Mouse (Mus musculus): ENCODE results near the gene Ptpre. TPM values are rescaled to one million over a fixed set of nuclear protein-coding genes. Genes with fewer than 3 reads are reported as not detected.
"Not testable (repeated sequence)": the region's sequence is repeated elsewhere in the genome, so short reads cannot be mapped to it uniquely, and the experiment has no call there.

The Ptpre gene
- polyA plus RNA-seq, 1 experiment from 2014 or later, result 2.2 TPM

- Histone ChIP-seq H3K9me3 (no peaks in the 10 kb centered on the region), H3K4me2 (no peak overlapping the region), H3K27ac (no peak overlapping the region), H3K27me3 (no peaks in the 10 kb centered on the region), H3K4me1 (replicated peaks) (no peaks in the 10 kb centered on the region), H3K36me3 (peaks cover 98% of the 10 kb centered on the region), H3K4me3 (replicated peaks) (no peak overlapping the region), H3K9ac (replicated peaks) (no peak overlapping the region)
- ATAC-seq (ENCODE audit: insufficient number of reproducible peaks, insufficient read depth, low FRiP score, low TSS enrichment, low read depth), result no peak
- WGBS, result 98% methylated on average over 4 of the region's 4 CpGs
Measured at GRCm38 (mm10) chr7:135696127-135696526, 158.8 kb downstream of the Ptpre start.

- not testable (repeated sequence) for H3K27ac ChIP-seq; H3K27me3 ChIP-seq; H3K9me3 ChIP-seq; H3K4me3 ChIP-seq (replicated peaks); ATAC-seq (ENCODE audit: insufficient number of reproducible peaks, insufficient read depth, low FRiP score, low TSS enrichment, low read depth); H3K9ac ChIP-seq (replicated peaks); H3K4me1 ChIP-seq (replicated peaks); H3K4me2 ChIP-seq
- 95% methylated on average over 5 of the region's 5 CpGs for WGBS
- H3K36me3 ChIP-seq, result peaks cover 98% of the 10 kb centered on the region
Measured at GRCm38 (mm10) chr7:135697021-135697740, 159.9 kb downstream of the Ptpre start.

GRCm38 (mm10) chr7:135698362-135698761 is 161.1 kb downstream of the Ptpre start:
- H3K36me3 ChIP-seq, result peaks cover 99% of the 10 kb centered on the region

GRCm38 (mm10) chr7:135699351-135699750 is 162.1 kb downstream of the Ptpre start:
- H3K4me1 ChIP-seq (replicated peaks); H3K4me2 ChIP-seq; H3K27me3 ChIP-seq; H3K9me3 ChIP-seq; H3K27ac ChIP-seq; H3K9ac ChIP-seq (replicated peaks); ATAC-seq (ENCODE audit: insufficient number of reproducible peaks, insufficient read depth, low FRiP score, low TSS enrichment, low read depth); H3K4me3 ChIP-seq (replicated peaks): not testable (repeated sequence)
- WGBS, result 94% methylated on average over 6 of the region's 6 CpGs
- peaks cover 100% of the 10 kb centered on the region for H3K36me3 ChIP-seq

More at GRCm38 (mm10) chr7:135698362-135698761, 161.1 kb downstream of the Ptpre start:
- Histone ChIP-seq H3K27ac (no peak overlapping the region), H3K9me3 (no peaks in the 10 kb centered on the region), H3K4me3 (replicated peaks) (no peak overlapping the region), H3K4me1 (replicated peaks) (no peaks in the 10 kb centered on the region), H3K9ac (replicated peaks) (no peak overlapping the region), H3K4me2 (no peak overlapping the region), H3K27me3 (no peaks in the 10 kb centered on the region)
- no peak for ATAC-seq (ENCODE audit: insufficient number of reproducible peaks, insufficient read depth, low FRiP score, low TSS enrichment, low read depth)
- WGBS, result 93% methylated on average over 2 of the region's 2 CpGs

GRCm38 (mm10) chr7:135703600-135704148 is 166.4 kb downstream of the Ptpre start:
- Histone ChIP-seq H3K36me3 (peaks cover 100% of the 10 kb centered on the region), H3K27ac (no peak overlapping the region)
- ATAC-seq (ENCODE audit: insufficient number of reproducible peaks, insufficient read depth, low FRiP score, low TSS enrichment, low read depth), result no peak

GRCm38 (mm10) chr7:135704251-135704650 is 167.0 kb downstream of the Ptpre start:
- Histone ChIP-seq H3K36me3 (peaks cover 100% of the 10 kb centered on the region), H3K27me3 (no peaks in the 10 kb centered on the region)
- no peak for ATAC-seq (ENCODE audit: insufficient number of reproducible peaks, insufficient read depth, low FRiP score, low TSS enrichment, low read depth)

More at GRCm38 (mm10) chr7:135703600-135704148, 166.4 kb downstream of the Ptpre start:
- WGBS, result 91% methylated on average over 9 of the region's 9 CpGs
- H3K4me2 ChIP-seq, result no peak overlapping the region
- H3K4me1 ChIP-seq (replicated peaks), result no peaks in the 10 kb centered on the region
- H3K27me3 ChIP-seq, result no peaks in the 10 kb centered on the region
- H3K9me3 ChIP-seq, result no peaks in the 10 kb centered on the region
- H3K4me3 ChIP-seq (replicated peaks), result no peak overlapping the region
- H3K9ac ChIP-seq (replicated peaks), result no peak overlapping the region

GRCm38 (mm10) chr7:135705083-135705482 is 167.8 kb downstream of the Ptpre start:
- H3K36me3 ChIP-seq, result peaks cover 98% of the 10 kb centered on the region
- ATAC-seq (ENCODE audit: insufficient number of reproducible peaks, insufficient read depth, low FRiP score, low TSS enrichment, low read depth), result no peak
- H3K9ac ChIP-seq (replicated peaks), result no peak overlapping the region
- no peak overlapping the region for H3K4me3 ChIP-seq (replicated peaks)
- H3K9me3 ChIP-seq, result no peaks in the 10 kb centered on the region
- no peak overlapping the region for H3K4me2 ChIP-seq
- no peaks in the 10 kb centered on the region for H3K27me3 ChIP-seq
- 93% methylated on average over 1 of the region's 1 CpGs for WGBS
- no peak overlapping the region for H3K27ac ChIP-seq
- no peaks in the 10 kb centered on the region for H3K4me1 ChIP-seq (replicated peaks)

More at GRCm38 (mm10) chr7:135704251-135704650, 167.0 kb downstream of the Ptpre start:
- Histone ChIP-seq H3K27ac (no peak overlapping the region), H3K4me1 (replicated peaks) (no peaks in the 10 kb centered on the region), H3K9me3 (no peaks in the 10 kb centered on the region), H3K4me3 (replicated peaks) (no peak overlapping the region), H3K4me2 (no peak overlapping the region), H3K9ac (replicated peaks) (no peak overlapping the region)
- 97% methylated on average over 8 of the region's 8 CpGs for WGBS

- Histone ChIP-seq H3K4me1 (replicated peaks) (no peaks in the 10 kb centered on the region), H3K9ac (replicated peaks) (no peak overlapping the region), H3K4me3 (replicated peaks) (no peak overlapping the region), H3K4me2 (no peak overlapping the region), H3K9me3 (no peaks in the 10 kb centered on the region), H3K27ac (no peak overlapping the region), H3K36me3 (peaks cover 96% of the 10 kb centered on the region), H3K27me3 (no peaks in the 10 kb centered on the region)
- ATAC-seq (ENCODE audit: insufficient number of reproducible peaks, insufficient read depth, low FRiP score, low TSS enrichment, low read depth), result no peak
- WGBS, result 94% methylated on average over 6 of the region's 6 CpGs
Measured at GRCm38 (mm10) chr7:135705753-135706152, 168.5 kb downstream of the Ptpre start.

GRCm38 (mm10) chr7:135710702-135711101 is 173.4 kb downstream of the Ptpre start:
- H3K4me1 ChIP-seq (replicated peaks), result peaks cover 25% of the 10 kb centered on the region
- H3K27ac ChIP-seq, result no peak overlapping the region
- H3K36me3 ChIP-seq, result peaks cover 46% of the 10 kb centered on the region
- H3K9me3 ChIP-seq, result no peaks in the 10 kb centered on the region
- no peak overlapping the region for H3K4me2 ChIP-seq
- no peak overlapping the region for H3K9ac ChIP-seq (replicated peaks)
- 72% methylated on average over 2 of the region's 2 CpGs for WGBS
- ATAC-seq (ENCODE audit: insufficient number of reproducible peaks, insufficient read depth, low FRiP score, low TSS enrichment, low read depth), result no peak
- no peaks in the 10 kb centered on the region for H3K27me3 ChIP-seq
- H3K4me3 ChIP-seq (replicated peaks), result no peak overlapping the region

- 68% methylated on average over 1 of the region's 1 CpGs for whole genome bisulfite sequencing
- Histone ChIP-seq H3K36me3 (peaks cover 28% of the 10 kb centered on the region), H3K27me3 (no peaks in the 10 kb centered on the region), H3K4me2 (peak overlapping the region; percentile 78; the same call in 1 of the 2 replicates), H3K4me1 (replicated peaks) (peaks cover 30% of the 10 kb centered on the region), H3K27ac (no peak overlapping the region), H3K4me3 (replicated peaks) (0 out of 2 replicates have a peak overlapping the region, but pooled peaks have one; percentile 25), H3K9me3 (no peaks in the 10 kb centered on the region), H3K9ac (replicated peaks) (no peak overlapping the region)
- ATAC-seq (ENCODE audit: insufficient number of reproducible peaks, insufficient read depth, low FRiP score, low TSS enrichment, low read depth), result no peak
Measured at GRCm38 (mm10) chr7:135712534-135712933, 175.3 kb downstream of the Ptpre start.

- no peak for ATAC-seq (ENCODE audit: insufficient number of reproducible peaks, insufficient read depth, low FRiP score, low TSS enrichment, low read depth)
- peaks cover 30% of the 10 kb centered on the region for H3K4me1 ChIP-seq (replicated peaks)
- H3K9ac ChIP-seq (replicated peaks), result no peak overlapping the region
- H3K4me3 ChIP-seq (replicated peaks), result peak overlapping the region; percentile 25
- H3K27ac ChIP-seq, result no peak overlapping the region
- peak overlapping the region; percentile 78 for H3K4me2 ChIP-seq
- WGBS, result 84% methylated on average over 8 of the region's 8 CpGs
- peaks cover 20% of the 10 kb centered on the region for H3K36me3 ChIP-seq
- H3K9me3 ChIP-seq, result no peaks in the 10 kb centered on the region
- no peaks in the 10 kb centered on the region for H3K27me3 ChIP-seq
Measured at GRCm38 (mm10) chr7:135713326-135713725, 176.0 kb downstream of the Ptpre start.
